Mouse (Mus musculus): ENCODE results near the gene Fgd5. TPM values are rescaled to one million over a fixed set of nuclear protein-coding genes. Genes with fewer than 3 reads are reported as not detected.
"Not testable (repeated sequence)": the region's sequence is repeated elsewhere in the genome, so short reads cannot be mapped to it uniquely, and the experiment has no call there.

Gene Fgd5
- total RNA-seq (2022) = 1 to 10 TPM; 4.0 to 6.0 (median 5.4) TPM

- no peak for DNase-seq (ENCODE audit: low spot score in 2 of 2)
These were observed at the start of gene Fgd5 for GRCm38 (mm10) chr6:91978371-91979300. Gene Fgd5, plus strand, starts transcription at chr6:91978878.

DNA sequence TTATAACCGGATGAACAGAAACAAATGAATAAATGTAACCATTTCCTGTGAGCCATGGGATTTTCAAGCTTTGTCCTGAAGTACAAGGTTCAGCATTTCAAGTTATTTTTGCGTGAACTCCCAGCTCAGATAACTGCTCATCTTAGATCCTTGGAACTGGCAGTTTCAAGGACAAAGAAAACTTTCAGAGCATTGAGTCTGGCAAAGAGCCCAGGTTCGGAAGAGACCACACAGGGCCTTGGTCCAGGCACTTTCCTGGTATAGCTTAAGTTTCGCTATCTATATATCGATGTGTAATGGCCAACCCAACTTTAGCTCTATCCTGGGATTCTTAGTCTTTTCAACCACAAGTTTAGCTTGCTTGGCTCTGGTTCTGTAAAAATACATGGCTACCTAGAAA lies 47.4 kb upstream of the Fgd5 start:
- no peak for DNase-seq (ENCODE audit: low spot score in 2 of 2)

DNA sequence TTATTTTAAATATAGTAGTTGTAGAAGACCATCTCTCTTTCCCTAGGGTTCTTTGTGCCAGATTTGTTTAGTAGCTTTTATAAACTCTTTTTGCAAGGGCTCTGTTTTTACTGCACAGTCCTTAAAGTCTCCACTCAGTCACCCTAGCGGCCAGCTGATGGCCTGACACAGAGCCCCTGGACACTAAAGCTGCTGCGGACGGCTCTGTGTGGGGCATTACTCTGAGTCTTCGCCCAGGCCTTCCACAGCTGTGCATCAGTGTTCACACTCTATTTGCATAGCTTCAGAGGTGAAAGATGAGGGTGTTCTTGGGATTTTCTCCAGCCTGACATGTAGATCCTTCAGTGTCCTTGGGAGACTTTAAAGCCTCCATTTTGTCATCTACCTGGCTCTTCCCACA lies 40.2 kb upstream of the Fgd5 start:
- DNase-seq (ENCODE audit: low spot score in 2 of 2) = no peak

- DNase-seq (ENCODE audit: low spot score in 2 of 2) = no peak
These were observed 30.3 kb upstream of the Fgd5 start for GRCm38 (mm10) chr6:91948426-91948825.

DNA sequence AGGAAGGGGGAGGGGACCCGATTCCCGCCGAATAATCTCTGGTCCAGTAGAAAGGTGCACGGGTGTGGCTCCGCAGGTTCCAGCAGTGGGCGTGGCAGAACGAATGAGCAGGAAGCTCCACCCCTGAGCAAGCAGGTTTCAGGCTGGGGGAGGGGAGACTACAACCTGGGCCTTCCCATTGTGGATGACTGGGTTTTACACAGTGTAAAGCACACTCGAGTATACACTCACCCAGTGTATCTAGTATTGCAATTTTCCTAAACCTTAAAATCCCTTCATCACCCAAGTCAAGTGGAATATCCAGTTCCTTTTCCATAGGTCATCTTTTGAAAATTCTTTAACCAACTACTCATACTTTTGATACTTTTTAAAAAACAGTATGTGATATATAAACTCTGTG lies 20.7 kb upstream of the Fgd5 start:
- DNase-seq (ENCODE audit: low spot score in 2 of 2) = not testable (repeated sequence)

- no peak for DNase-seq (ENCODE audit: low spot score in 2 of 2)
These were observed 18.5 kb upstream of the Fgd5 start for GRCm38 (mm10) chr6:91960028-91960811.

DNA sequence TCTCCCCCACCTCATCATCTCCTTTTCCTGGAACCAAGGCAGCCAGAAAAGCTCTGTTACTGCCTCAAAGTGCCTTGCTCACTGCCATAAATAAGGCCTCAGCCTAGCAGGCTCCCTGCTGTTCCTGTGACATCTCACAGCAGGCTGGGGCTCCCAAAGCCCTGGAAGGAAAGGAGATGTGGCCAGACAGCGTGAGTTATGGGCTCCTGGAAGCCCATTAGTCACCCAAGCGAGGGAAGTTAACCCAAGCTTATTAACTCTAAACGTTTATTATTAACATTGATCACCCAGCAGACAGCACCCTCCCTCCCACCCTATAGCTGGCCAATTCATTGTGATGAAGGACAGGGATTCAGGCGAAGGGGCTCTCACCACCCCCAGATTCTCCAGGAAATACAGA lies 15.2 kb upstream of the Fgd5 start:
- no peak for DNase-seq (ENCODE audit: low spot score in 2 of 2)

DNA sequence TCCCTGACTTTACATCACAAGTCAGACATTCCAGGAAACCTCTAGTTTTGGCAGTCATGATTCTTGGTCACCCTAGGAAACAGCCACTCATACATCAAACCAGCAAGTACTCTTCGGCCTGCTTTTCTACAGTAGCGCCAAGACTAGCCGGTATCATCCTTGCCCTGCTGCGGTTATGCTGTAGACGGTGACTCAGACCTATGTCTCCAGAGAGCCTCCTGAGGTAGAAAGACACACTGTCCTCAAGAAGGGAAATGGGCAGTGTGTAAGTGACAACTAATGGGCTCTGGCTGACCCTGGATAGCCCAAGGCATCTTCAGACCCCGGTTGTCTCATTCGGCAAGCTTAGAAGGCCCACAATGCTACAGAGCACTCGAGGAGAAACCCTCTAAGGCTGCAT lies 13.6 kb upstream of the Fgd5 start:
- DNase-seq (ENCODE audit: low spot score in 2 of 2) = no peak

DNA sequence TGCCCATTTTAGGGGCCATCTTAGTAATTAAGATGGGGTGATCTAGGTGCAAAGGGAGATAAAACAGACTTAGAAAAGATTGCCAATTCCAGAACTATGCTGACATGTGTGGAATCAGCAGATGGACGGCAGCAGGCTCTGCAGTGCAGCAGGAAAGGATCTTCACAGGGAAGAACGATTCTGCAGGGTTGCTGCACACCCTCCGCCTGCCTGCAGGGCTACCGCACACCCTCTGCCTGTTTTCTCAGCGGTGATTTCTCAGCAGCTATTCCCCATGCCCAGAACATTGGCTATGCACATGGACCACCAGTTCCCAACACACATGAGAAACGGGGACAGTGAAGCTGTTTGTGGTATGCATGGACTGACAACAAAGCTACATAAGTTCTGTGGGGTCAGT lies 12.7 kb upstream of the Fgd5 start:
- DNase-seq (ENCODE audit: low spot score in 2 of 2) = peak in 1 of 2 experiments; percentile 9

- DNase-seq (ENCODE audit: low spot score in 2 of 2) = no peak
These were observed 6.5 kb upstream of the Fgd5 start for GRCm38 (mm10) chr6:91972201-91972646.

DNA sequence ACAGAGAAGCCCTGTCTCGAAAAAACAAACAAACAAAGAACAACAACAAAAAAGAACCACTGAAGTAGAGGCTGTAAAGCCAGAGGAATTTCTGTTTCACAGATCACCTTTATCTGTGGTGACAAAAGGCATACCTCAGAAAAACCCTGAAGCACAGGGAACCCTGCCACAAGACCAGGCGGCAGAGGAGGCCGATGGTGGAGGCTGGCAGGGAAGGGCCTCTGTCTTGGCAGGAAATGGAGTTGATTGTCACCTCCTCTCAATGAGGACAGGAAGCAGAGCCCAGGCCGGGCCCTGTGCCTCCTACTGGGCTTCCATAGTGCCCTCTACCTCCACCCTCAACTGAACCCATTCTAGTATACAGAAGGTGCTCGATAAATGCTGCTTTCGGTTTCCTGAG lies 4.7 kb upstream of the Fgd5 start:
- no peak for DNase-seq (ENCODE audit: low spot score in 2 of 2)

DNA sequence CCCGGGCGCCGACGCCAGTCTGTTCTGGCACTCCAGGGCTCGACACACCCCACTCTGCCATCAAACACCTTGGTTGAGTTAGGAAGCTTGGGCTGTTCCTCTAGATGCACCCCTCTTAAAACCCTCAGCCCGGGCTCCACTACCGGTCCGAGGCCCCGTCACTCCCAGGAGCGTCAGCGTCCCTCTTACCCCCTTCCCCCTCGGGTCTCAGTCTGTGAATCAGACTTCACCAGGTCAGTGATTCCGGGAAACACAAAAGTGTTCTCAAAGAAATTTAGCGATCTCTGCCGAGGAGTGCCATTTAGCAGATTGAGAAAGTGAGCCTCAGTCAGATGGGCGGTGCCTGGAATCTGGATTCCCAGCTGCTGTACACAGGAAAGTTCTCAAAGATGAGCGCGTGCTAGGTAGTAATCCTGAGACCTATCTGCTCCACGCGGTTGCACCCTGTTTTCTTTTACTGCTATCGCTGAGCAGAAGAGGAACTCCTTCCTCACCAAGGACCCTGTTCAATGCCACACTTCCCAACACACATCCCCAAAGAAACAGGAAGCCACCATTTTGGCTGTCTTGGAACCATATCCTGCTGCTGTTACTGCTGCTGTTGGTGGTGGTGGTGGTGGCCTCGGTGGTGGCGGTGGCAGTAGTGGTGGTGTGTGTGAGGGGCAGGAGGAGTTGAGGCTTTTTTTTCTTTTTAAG lies 771 bp downstream of the Fgd5 start:
- no peak for DNase-seq (ENCODE audit: low spot score in 2 of 2)

DNA sequence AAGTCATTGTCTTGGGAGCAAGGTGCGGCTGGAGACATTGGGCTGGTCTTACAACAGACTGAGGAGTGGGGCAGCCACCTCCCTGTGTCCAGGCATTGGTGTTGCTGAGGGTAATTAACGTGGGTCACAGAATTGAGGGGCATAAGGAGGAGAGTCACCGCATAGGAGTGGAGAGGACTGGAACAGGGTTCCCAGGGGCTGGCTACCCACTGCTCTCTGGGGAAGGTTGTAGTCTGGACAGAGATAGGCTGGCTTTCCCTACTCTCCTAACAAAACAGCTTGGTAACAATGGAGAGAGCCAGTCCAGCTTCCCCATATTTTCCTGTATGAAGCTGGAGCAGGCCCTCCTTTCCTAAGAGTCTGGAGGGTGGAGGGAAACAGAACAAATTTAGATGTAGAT lies 1.3 kb downstream of the Fgd5 start:
- DNase-seq (ENCODE audit: low spot score in 2 of 2) = no peak

GRCm38 (mm10) chr6:91990101-91990500 lies 11.4 kb downstream of the Fgd5 start:
- no peak for DNase-seq (ENCODE audit: low spot score in 2 of 2)

DNA sequence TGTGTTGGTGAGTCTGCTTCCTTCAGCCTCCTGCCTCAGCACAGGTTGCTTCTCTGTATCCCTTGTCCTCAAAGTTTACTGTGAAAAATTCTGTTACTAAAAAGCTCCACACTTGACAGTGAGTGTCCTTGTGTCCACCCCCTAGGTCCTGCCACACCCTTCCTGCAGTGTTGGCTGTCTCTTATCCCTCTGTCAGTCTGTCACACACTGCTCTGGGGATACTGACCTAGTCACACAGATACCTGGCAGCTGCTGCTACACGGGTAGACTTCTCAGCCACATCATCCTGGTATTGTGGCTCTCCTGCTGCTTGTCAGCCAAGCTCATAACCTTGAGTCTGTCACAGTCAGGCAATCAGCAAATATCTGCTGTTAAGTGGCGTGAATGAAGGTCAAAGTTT lies 14.1 kb downstream of the Fgd5 start:
- no peak for DNase-seq (ENCODE audit: low spot score in 2 of 2)

GRCm38 (mm10) chr6:91993795-91994505 lies 15.3 kb downstream of the Fgd5 start:
- DNase-seq (ENCODE audit: low spot score in 2 of 2) = no peak

DNA sequence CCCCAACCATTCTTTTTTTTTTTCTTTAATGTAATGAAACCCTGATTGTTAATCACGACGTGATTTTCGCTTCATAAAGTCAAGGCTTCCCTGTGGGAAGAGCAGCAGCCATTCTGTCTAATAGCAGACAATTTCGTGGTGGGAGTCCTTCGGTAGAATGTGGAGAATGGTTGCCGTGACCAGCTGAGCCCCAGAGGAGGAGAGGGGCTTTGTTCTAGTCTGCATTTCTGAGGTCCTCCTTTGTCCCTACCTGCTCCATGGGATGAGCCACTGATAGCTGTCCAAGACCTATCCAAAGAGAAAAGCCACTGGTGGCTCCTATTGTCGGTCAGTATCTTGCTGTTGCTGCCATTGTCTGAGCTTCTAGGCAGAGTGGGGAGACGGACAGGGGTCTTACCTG lies 17.4 kb downstream of the Fgd5 start:
- DNase-seq (ENCODE audit: low spot score in 2 of 2) = no peak

DNA sequence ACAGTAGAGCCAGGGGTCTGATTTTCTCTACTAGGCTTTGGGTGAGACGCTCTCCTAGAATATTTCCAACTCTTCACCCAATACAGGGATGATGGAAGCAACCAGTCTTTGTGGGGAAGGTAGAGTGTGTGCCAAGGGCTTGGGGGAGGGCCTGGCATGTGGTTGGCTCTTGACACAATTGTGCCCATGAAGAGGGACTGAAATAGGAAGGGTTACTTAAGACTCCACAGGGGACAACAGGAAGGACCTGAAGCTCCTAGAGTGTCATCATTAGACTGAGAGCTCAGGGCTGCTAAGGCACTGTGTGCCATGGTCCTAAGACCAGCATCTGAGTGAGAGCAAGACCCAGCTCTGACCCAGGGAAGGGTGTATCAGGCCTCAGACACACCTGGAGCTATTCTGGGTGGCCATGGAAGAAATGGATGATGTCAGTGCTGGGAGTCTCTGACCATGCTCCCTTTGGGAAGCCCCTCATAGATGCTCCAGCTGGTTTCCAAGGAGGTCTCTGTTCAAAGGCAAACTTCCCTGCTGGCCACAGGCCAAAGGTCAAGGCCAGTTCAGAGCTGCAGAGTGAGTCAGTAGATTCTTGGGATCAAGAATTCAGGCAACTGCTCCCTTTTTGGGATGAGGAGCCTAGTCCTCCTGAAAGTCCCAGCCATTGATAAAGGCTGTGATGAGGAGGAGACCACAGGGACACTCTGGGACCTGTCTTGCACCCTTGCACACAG lies 24.0 kb downstream of the Fgd5 start:
- no peak for DNase-seq (ENCODE audit: low spot score in 2 of 2)

- no peak for DNase-seq (ENCODE audit: low spot score in 2 of 2)
These were observed 25.0 kb downstream of the Fgd5 start for GRCm38 (mm10) chr6:92003646-92004045.

DNA sequence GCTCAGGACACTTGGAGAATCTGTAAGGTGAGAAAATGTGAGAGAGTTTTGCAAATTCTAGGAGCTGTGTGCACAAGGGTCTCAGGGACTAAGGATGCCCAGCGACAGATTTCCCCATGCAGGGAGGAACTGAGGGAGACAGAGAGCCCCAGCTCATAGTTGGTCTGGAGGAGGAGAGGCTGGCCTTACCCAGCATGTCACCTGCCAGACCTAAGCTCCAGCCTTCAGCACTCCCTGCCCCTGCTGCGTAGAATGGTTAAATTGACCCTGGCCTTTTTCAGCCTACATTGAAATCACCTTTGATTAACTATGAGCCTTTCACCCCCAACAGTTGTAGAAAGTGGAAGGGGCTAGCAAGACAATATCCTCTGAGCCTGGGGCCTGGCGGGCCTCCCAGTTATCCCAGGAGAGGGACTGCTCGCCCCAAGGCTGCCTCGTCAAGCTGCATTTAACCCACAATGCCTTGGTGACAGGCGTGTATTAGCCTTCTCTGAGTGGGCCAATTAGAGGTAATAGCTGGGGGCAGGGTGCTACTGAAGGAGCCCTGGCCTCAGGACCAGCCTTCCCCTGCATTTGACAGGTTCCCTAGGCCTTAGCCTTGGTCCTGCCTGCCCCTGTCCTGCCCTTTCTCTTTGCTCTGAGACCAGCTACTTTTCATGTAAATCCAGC lies 25.6 kb downstream of the Fgd5 start:
- no peak for DNase-seq (ENCODE audit: low spot score in 2 of 2)

Measured in layer of hippocampus, adult 8-10 months (tissue).